Mouse (Mus musculus) forebrain, embryonic 11.5 days (tissue): ENCODE measurements around the gene Fgl2. TPM values are rescaled to one million over a fixed set of nuclear protein-coding genes. Genes with fewer than 3 reads are reported as not detected.
A peak's percentile ranks its signal among the peaks of the same experiment; 100 is the strongest.

ENCODE experiments used
- ATAC-seq: fragments of 200-750 bp; cut with Nextera tagmentation; replicated peaks from 2 replicates; pipeline ENCODE4 v1.8.0; 2017; ENCODE audit warnings: moderate TSS enrichment; ENCODE audit not compliant: low FRiP score
- DNase-seq: peaks from one replicate; pipeline ENCODE4 v3.0.0-alpha.2; 2017; ENCODE audit warnings: low spot score
- H3K27ac ChIP-seq: fragments of 300-500 bp; sonication (generic); 2 replicates; pipeline ENCODE4 v1.5.1; 2014; ENCODE audit warnings: low read depth, low read length
- H3K27me3 ChIP-seq: fragments of 300-500 bp; sonication (generic); 2 replicates; pipeline ENCODE4 v1.6.1; 2014; ENCODE audit warnings: mild to moderate bottlenecking, low read length, mixed read lengths; ENCODE audit not compliant: control insufficient read depth, insufficient read depth
- H3K36me3 ChIP-seq: fragments of 300-500 bp; sonication (generic); 2 replicates; pipeline ENCODE4 v1.6.1; 2014; ENCODE audit warnings: mild to moderate bottlenecking, low read length, moderate library complexity, mixed read lengths; ENCODE audit not compliant: control insufficient read depth, insufficient read depth
- H3K4me1 ChIP-seq: fragments of 300-500 bp; sonication (generic); replicated peaks from 2 replicates; pipeline ENCODE4 v1.6.1; 2014; ENCODE audit warnings: low read length, mixed read lengths; ENCODE audit not compliant: control insufficient read depth, insufficient read depth
- H3K4me2 ChIP-seq: fragments of 300-500 bp; sonication (generic); 2 replicates; pipeline ENCODE4 v1.6.1; 2014; ENCODE audit warnings: low read depth, mild to moderate bottlenecking, low read length, moderate library complexity, mixed read lengths; ENCODE audit not compliant: severe bottlenecking
- H3K4me3 ChIP-seq: fragments of 300-500 bp; sonication (generic); 2 replicates; pipeline ENCODE4 v1.5.1; 2014; ENCODE audit warnings: low read depth, low read length
- H3K9ac ChIP-seq: fragments of 300-500 bp; sonication (generic); 2 replicates; pipeline ENCODE4 v1.6.1; 2014; ENCODE audit warnings: low read length
- H3K9me3 ChIP-seq: fragments of 300-500 bp; sonication (generic); 2 replicates; pipeline ENCODE4 v1.6.1; 2016; ENCODE audit warnings: low read length, mixed read lengths; ENCODE audit not compliant: control insufficient read depth
- WGBS: fragments of 180-500 bp; shearing (Covaris S2); extraction: QIAGEN DNeasy Blood & Tissue Kit; methylation state at CpG from one replicate; pipeline ENCODE4 v1.1.7; 2014; 5-methylcytosine and 5-hydroxymethylcytosine counted together
- polyA plus RNA-seq: library from polyadenylated mRNA; unstranded; fragments of >200 nt; fragmentation: Nextera tagmentation; extraction: Ambion mirVana; gene quantifications from 2 replicates; pipeline ENCODE4 v1.2.1, GENCODE M21; 2014

Gene Fgl2
- polyA plus RNA-seq, 1 experiment from 2014 or later: 1.6 TPM

DNA sequence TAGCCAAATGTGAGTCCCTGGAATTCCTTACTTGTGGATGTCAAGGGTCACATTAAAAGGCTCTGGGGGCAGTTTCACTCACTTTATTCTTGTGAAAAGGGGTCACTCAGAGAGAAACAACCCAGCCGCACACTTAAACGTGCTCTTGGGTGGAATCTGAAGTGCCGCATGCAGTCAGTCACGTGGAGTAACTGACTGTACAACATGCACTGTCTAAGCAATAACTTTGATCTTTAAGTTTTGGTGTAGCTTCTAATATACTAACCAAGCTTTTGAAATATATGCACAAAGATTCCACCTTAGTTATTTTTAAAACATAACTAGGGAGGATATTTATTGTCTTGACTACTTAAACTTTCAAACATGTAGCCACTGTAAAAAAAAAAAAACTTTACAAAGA lies 4.5 kb downstream of the Fgl2 start:
- ATAC-seq (no peak), DNase-seq (no peak)
- Histone ChIP-seq H3K27ac (no peak overlapping the region), H3K4me2 (no peak overlapping the region), H3K4me3 (no peak overlapping the region), H3K36me3 (no peaks in the 10 kb centered on the region), H3K4me1 (no peaks in the 10 kb centered on the region), H3K9me3 (no peaks in the 10 kb centered on the region), H3K9ac (no peak overlapping the region), H3K27me3 (no peaks in the 10 kb centered on the region)
- WGBS: 76% methylated on average over 4 of the region's 4 CpGs

DNA sequence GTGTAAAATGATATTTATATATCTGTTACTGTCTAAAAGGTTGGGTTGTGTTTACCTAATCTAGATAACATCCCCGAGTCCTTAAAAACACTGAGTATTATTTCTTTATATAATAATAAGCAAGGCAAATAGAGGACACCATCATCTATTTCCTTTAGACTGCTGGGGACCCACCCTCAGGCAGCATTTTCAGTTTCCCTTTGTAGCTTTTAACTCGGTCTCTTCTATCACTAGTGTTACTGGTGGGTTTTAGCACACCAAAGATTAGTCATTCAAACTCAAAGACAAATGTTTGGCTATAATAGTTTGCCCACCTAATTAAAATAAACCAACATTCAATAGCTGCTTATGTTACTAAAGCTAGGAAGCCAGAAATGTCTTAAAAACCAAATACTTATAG lies 6.0 kb downstream of the Fgl2 start:
- Histone ChIP-seq H3K4me1 (no peaks in the 10 kb centered on the region), H3K9me3 (no peaks in the 10 kb centered on the region), H3K36me3 (no peaks in the 10 kb centered on the region), H3K9ac (no peak overlapping the region), H3K4me2 (no peak overlapping the region), H3K4me3 (no peak overlapping the region), H3K27ac (no peak overlapping the region), H3K27me3 (no peaks in the 10 kb centered on the region)
- DNase-seq: no peak
- WGBS: 73% methylated on average over 2 of the region's 2 CpGs
- no peak for ATAC-seq

DNA sequence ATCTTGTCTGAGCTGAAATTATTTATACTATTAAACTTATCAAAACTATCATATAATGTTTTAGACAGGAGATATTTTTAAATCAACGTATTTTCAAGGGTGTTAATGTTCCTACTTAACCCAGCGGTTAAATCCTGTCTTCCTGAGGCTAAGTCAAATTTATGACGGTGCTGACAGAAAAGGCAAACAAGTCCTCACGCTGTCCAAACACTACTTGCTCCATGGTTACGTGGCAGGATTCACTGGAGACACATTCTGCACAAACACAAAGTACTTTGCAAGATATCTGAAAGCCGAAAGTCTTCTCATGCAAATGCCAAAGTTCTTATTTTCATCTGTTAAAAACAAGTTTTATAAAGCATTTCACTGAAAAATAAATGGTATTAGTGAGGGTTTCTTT lies 9.5 kb downstream of the Fgl2 start:
- no peak overlapping the region for H3K4me3 ChIP-seq
- H3K4me1 ChIP-seq: no peaks in the 10 kb centered on the region
- no peaks in the 10 kb centered on the region for H3K36me3 ChIP-seq
- WGBS: 79% methylated on average over 6 of the region's 6 CpGs
- no peak for DNase-seq
- no peak overlapping the region for H3K4me2 ChIP-seq
- no peaks in the 10 kb centered on the region for H3K27me3 ChIP-seq
- no peak for ATAC-seq
- H3K9ac ChIP-seq: no peak overlapping the region
- no peaks in the 10 kb centered on the region for H3K9me3 ChIP-seq
- H3K27ac ChIP-seq: no peak overlapping the region

DNA sequence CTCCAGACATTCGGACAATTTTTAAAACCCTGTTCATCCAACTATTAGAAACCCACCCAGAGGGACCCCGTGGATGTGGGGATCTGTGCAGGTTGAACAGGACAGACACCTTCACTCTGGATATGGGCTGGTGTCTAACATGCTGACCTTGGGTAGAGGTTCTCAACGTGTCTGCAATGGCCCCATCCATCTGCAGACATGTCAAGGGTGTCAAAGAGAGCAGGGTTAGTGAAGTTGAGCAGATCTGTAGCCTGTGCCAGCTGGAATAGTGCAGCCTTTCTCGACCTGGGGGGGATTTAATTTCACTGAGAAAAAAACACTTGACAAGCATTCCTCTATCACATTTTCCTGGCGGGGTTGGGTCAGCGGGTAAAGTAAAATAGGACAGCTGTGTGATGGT lies 10.2 kb downstream of the Fgl2 start:
- H3K27me3 ChIP-seq: no peaks in the 10 kb centered on the region
- H3K36me3 ChIP-seq: no peaks in the 10 kb centered on the region
- no peaks in the 10 kb centered on the region for H3K4me1 ChIP-seq
- DNase-seq (no peak), ATAC-seq (no peak)
- 77% methylated on average over 6 of the region's 6 CpGs for WGBS
- H3K4me3 ChIP-seq: no peak overlapping the region
- H3K4me2 ChIP-seq: no peak overlapping the region
- H3K9me3 ChIP-seq: no peaks in the 10 kb centered on the region
- H3K9ac ChIP-seq: no peak overlapping the region
- no peak overlapping the region for H3K27ac ChIP-seq

DNA sequence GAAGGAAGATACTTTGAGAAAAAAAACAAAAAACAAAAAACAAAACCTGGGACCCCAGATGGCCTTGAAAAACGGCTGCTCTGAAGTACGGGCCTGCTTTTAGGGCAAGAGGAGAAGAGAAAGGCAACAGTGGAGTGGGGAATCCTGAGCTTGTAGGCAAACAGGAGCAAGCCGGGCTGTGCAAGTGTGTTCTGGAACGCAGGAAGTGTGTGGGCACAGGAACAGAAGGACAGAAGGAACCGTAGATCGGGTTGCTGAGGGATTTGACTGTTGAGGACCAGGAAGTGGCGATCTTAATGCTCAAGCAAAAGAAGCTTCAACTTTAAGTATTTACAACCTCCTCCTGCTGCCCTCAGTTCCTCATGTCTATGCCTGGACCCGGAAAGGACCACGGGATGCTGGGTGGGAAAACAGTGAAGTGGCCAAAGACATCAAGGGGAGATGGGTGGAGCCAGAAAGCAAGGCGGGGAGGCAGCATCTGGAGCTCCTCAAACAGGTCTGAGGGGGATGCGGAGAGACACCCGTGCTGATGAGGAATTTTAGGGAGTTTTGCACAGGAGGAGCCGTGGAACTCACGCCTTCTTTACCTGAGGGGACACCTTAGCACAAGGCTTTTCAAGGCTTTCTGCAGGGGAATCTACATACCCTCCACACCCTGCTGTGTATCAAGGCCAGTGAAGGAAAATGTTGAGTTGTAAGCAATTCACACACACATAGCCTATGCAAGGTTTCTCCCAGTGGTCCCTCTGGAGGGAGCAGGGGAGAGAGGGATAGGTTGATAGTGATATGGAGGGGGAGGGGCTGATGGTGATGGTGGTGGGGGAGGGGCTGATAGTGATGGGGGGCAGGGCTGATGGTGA lies 11.2 kb downstream of the Fgl2 start:
- H3K27ac ChIP-seq: no peak overlapping the region
- H3K4me3 ChIP-seq: no peak overlapping the region
- DNase-seq: no peak
- no peaks in the 10 kb centered on the region for H3K4me1 ChIP-seq
- H3K9ac ChIP-seq: no peak overlapping the region
- WGBS: 50% methylated on average over 14 of the region's 14 CpGs
- 0 out of 2 replicates have a peak, but pooled peaks have one; percentile 18 for ATAC-seq
- H3K36me3 ChIP-seq: no peaks in the 10 kb centered on the region
- H3K27me3 ChIP-seq: no peaks in the 10 kb centered on the region
- no peak overlapping the region for H3K4me2 ChIP-seq
- H3K9me3 ChIP-seq: no peaks in the 10 kb centered on the region

DNA sequence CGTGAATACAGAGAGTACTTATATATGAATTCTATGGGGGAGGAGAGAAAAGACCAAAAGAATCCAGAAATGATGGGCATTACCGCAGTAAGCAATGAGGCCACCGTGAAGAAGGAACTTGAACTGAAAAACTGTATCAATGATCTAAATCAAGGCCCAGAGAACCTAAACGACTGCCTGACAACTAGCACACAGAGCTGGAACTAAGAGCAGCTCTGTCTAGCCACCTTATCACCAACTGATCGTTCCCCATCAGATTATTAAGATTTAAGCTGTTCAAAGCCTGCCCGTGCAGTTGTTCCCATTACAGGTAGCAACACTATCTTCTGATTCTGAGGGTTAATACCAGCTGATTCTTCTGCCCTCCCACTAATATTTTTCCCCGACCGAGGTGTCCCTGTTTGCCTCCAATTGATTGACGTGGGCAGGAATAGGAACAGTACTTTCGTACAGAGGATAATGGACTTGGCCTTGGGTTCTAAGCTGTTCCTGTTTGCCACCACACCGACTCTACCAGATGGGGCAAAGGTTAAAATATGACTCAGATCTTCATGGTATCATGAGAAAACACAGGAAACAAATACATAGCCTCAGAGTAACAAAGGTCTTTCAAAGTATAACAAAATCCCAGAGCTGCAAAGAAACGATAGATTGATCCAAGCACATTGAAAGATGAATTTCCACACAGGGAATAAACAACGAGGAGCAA lies 12.0 kb downstream of the Fgl2 start:
- no peak overlapping the region for H3K27ac ChIP-seq
- H3K4me2 ChIP-seq: no peak overlapping the region
- no peaks in the 10 kb centered on the region for H3K9me3 ChIP-seq
- WGBS: 84% methylated on average over 13 of the region's 13 CpGs
- no peaks in the 10 kb centered on the region for H3K27me3 ChIP-seq
- H3K9ac ChIP-seq: no peak overlapping the region
- no peaks in the 10 kb centered on the region for H3K4me1 ChIP-seq
- H3K36me3 ChIP-seq: no peaks in the 10 kb centered on the region
- ATAC-seq (no peak), DNase-seq (no peak)
- no peak overlapping the region for H3K4me3 ChIP-seq

DNA sequence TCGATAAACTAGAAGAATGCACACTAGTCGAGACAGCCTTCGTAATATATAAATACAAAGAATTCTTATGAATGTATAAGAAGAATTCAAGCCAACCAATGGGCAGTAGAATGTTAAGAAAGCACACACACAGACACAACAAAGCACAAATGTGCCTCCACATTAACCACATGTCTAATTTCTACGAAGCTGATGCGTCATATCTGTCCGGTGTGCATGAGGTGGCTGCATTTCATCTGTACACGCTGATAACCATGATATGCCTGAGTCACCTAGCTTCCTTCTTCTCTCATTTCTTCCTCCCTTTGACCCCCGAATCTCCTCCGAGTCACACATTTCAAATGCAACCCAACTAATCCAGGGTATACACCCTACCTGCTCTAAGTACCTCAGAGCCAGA lies 12.5 kb downstream of the Fgl2 start:
- no peaks in the 10 kb centered on the region for H3K4me1 ChIP-seq
- 92% methylated on average over 9 of the region's 9 CpGs for WGBS

DNA sequence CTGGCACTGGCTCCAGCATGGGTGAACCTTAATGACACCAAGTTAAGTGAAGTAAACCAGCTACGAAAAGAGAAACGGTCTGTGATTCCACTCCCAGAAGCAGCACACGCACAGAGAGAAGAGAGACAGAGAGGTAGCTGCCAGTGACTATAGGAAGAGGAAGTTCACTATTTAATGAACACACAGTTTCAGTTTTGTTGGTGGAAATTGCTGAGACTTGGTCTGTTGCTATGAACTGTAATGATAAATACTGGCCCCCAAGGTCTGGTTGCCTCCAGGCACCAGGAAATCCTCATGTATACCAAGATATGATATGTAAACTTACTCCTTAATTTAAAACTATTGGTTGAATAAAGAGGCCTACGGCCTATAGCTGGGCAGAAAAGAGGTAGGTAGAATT lies 14.0 kb downstream of the Fgl2 start:
- 88% methylated on average over 4 of the region's 4 CpGs for WGBS
- Histone ChIP-seq H3K27ac (no peak overlapping the region), H3K36me3 (no peaks in the 10 kb centered on the region), H3K9me3 (no peaks in the 10 kb centered on the region), H3K27me3 (no peaks in the 10 kb centered on the region), H3K4me3 (no peak overlapping the region), H3K4me1 (no peaks in the 10 kb centered on the region), H3K9ac (no peak overlapping the region), H3K4me2 (no peak overlapping the region)
- DNase-seq: no peak
- no peak for ATAC-seq

More for the DNA sequence above, 12.5 kb downstream of the Fgl2 start:
- no peak overlapping the region for H3K4me2 ChIP-seq
- no peak overlapping the region for H3K9ac ChIP-seq
- no peaks in the 10 kb centered on the region for H3K9me3 ChIP-seq
- H3K27me3 ChIP-seq: no peaks in the 10 kb centered on the region
- H3K27ac ChIP-seq: no peak overlapping the region
- ATAC-seq: no peak
- H3K36me3 ChIP-seq: no peaks in the 10 kb centered on the region
- DNase-seq: no peak
- H3K4me3 ChIP-seq: no peak overlapping the region

DNA sequence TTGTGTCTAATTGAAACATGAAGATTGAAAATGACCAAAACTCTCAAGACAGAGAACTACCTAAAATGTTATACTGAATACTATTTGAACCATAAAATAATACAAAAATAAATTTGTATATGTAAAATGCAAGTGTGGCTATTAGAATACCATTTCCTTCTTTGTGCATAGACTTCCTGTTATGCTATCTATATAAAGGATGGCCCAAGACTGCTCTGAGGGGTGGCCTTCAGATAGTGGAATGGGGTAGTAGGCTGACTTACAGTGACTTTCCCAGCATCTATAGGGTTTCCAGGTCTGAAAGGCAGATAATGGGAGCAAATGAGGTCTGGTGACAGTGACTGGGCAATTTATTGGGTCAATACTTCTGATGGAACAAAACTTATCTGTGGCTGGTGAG lies 14.9 kb downstream of the Fgl2 start:
- no peak overlapping the region for H3K9ac ChIP-seq
- ATAC-seq: no peak

More for the DNA sequence above, 14.9 kb downstream of the Fgl2 start:
- no peak overlapping the region for H3K4me2 ChIP-seq
- H3K4me1 ChIP-seq: no peaks in the 10 kb centered on the region
- H3K4me3 ChIP-seq: no peak overlapping the region
- no peaks in the 10 kb centered on the region for H3K27me3 ChIP-seq
- H3K27ac ChIP-seq: no peak overlapping the region
- DNase-seq: no peak
- no peaks in the 10 kb centered on the region for H3K36me3 ChIP-seq
- no peaks in the 10 kb centered on the region for H3K9me3 ChIP-seq
